ENCODE assay signal across 18 mouse cellular contexts in the genomic region with DNA sequence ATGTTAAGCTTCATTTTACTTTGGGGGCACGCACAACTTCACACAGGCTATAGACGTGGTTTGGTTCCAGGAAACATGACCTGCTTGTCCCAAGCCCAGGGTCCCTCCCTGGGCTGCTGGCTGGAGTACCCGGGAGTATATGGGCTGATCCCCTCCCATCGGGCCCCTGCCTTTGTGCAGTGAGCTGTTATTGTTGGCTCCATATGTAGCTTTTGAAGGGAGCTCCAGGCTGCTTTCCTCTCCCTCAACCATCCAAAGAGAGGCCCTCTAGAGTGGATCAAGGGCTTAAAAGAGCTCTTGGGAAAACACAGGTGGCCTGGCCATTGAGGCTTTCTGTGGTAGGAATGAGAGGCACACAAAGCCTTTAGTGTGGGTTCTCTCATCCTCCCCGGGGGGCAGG.
A peak's percentile ranks its signal among the peaks of the same experiment; 100 is the strongest.
DNase-seq lines count a peak whose midpoint lies in the region; ATAC-seq lines count a peak whose summit lies in the region.
"Had no signal": no experiment of that assay in that cellular context is flagged by ENCODE, and none has a peak within 500 bp of the region (broad histone marks: within the 10 kb centered on the region; RNA-seq: fewer than 3 reads in every experiment).

No protein-coding gene starts in this region.

- H3K4me2 ChIP-seq in kidney, embryonic 16.5 days (replicated peaks; ENCODE audit: low read depth, low read length), result no peak overlapping the region
- H3K4me2 ChIP-seq in limb, embryonic 15.5 days, result no peak overlapping the region
- H3K4me2 ChIP-seq: liver, embryonic 13.5 days had no signal

- H3K9me3 ChIP-seq in heart, embryonic 10.5 days, result no peaks in the 10 kb centered on the region
- H3K9me3 ChIP-seq in kidney, embryonic 16.5 days (ENCODE audit: low read length), result no peaks in the 10 kb centered on the region
- H3K9me3 ChIP-seq in embryonic facial prominence, embryonic 10.5 days, result no peaks in the 10 kb centered on the region
- no peaks in the 10 kb centered on the region for H3K9me3 ChIP-seq in limb, embryonic 15.5 days
- H3K9me3 ChIP-seq: liver, embryonic 13.5 days had no signal

- H3K27ac ChIP-seq in heart, embryonic 10.5 days, result 0 out of 2 replicates have a peak overlapping the region, but pooled peaks have one; percentile 24
- H3K27ac ChIP-seq in kidney, embryonic 16.5 days (ENCODE audit: low read length), result peak overlapping the region; percentile 39; the same call in 1 of the 2 replicates
- H3K27ac ChIP-seq in embryonic facial prominence, embryonic 10.5 days (replicated peaks), result 0 out of 2 replicates have a peak overlapping the region, but pooled peaks have one; percentile 10
- H3K27ac ChIP-seq in limb, embryonic 15.5 days, result peak overlapping the region; percentile 69
- H3K27ac ChIP-seq: liver, embryonic 13.5 days had no signal

- H3K9ac ChIP-seq in kidney, embryonic 16.5 days (replicated peaks; ENCODE audit: low read length), result no peak overlapping the region
- no peak overlapping the region for H3K9ac ChIP-seq in limb, embryonic 15.5 days
- H3K9ac ChIP-seq: liver, embryonic 13.5 days had no signal

- H3K36me3 ChIP-seq in heart, embryonic 10.5 days, result no peaks in the 10 kb centered on the region
- H3K36me3 ChIP-seq in kidney, embryonic 16.5 days (ENCODE audit: insufficient read depth, low read length), result no peaks in the 10 kb centered on the region
- no peaks in the 10 kb centered on the region for H3K36me3 ChIP-seq in embryonic facial prominence, embryonic 10.5 days (replicated peaks)
- H3K36me3 ChIP-seq in limb, embryonic 15.5 days, result no peaks in the 10 kb centered on the region
- H3K36me3 ChIP-seq: liver, embryonic 13.5 days had no signal

- 69% methylated on average over 5 of the region's 5 CpGs for WGBS in heart, embryonic 10.5 days
- WGBS in kidney, embryonic 16.5 days, result 38% methylated on average over 5 of the region's 5 CpGs
- WGBS in embryonic facial prominence, embryonic 10.5 days, result 65% methylated on average over 5 of the region's 5 CpGs
- WGBS in limb, embryonic 15.5 days, result 49% methylated on average over 5 of the region's 5 CpGs

- no peak overlapping the region for H3K4me3 ChIP-seq in heart, embryonic 10.5 days
- no peak overlapping the region for H3K4me3 ChIP-seq in kidney, embryonic 16.5 days (ENCODE audit: low read length)
- H3K4me3 ChIP-seq in embryonic facial prominence, embryonic 10.5 days, result no peak overlapping the region
- H3K4me3 ChIP-seq in limb, embryonic 15.5 days, result no peak overlapping the region
- H3K4me3 ChIP-seq: erythroblast, embryonic 14.5 days; liver, embryonic 13.5 days had no signal

- H3K4me1 ChIP-seq in heart, embryonic 10.5 days, result peaks cover 38% of the 10 kb centered on the region
- peaks cover 25% of the 10 kb centered on the region for H3K4me1 ChIP-seq in kidney, embryonic 16.5 days (ENCODE audit: insufficient read depth, low read length)
- peaks cover 38% of the 10 kb centered on the region for H3K4me1 ChIP-seq in embryonic facial prominence, embryonic 10.5 days
- H3K4me1 ChIP-seq in limb, embryonic 15.5 days, result peaks cover 13% of the 10 kb centered on the region; the same call in 1 of the 2 replicates
- H3K4me1 ChIP-seq: liver, embryonic 13.5 days had no signal

- peak; percentile 55 for ATAC-seq in kidney, embryonic 16.5 days (ENCODE audit: low FRiP score, low TSS enrichment)
- peak; percentile 54 for ATAC-seq in limb, embryonic 15.5 days (ENCODE audit: insufficient number of reproducible peaks, low FRiP score, low TSS enrichment, low read depth)
- no peak for ATAC-seq in inflammation-experienced regulatory T-cells, adult 6 months
- ATAC-seq: forebrain, embryonic 16.5 days; midbrain, embryonic 16.5 days had no signal

- intact Hi-C loops in heart, postnatal 14 days (cut with DNase I), result no loop called here

- no peak for DNase-seq in heart, embryonic 10.5 days (ENCODE audit: low spot score)
- DNase-seq in heart, postnatal 14 days, result no peak
- DNase-seq in kidney, postnatal 14 days, result no peak
- no peak for DNase-seq in embryonic facial prominence, embryonic 10.5 days (ENCODE audit: low spot score)
- no peak for DNase-seq in left cerebral cortex, adult 18-20 months (ENCODE audit: low spot score in 2 of 2)
- DNase-seq: adrenal gland, adult 2 months; cerebellum, adult 11 months; cerebellum, postnatal 14 days; kidney, postnatal 10 days; liver, embryonic 13.5 days; thymus, adult 2 months had no signal

- no peaks in the 10 kb centered on the region for H3K27me3 ChIP-seq in heart, embryonic 10.5 days (ENCODE audit: insufficient read depth, poor library complexity, severe bottlenecking)
- no peaks in the 10 kb centered on the region for H3K27me3 ChIP-seq in kidney, embryonic 16.5 days (ENCODE audit: insufficient read depth, low read length)
- H3K27me3 ChIP-seq in embryonic facial prominence, embryonic 10.5 days (replicated peaks; ENCODE audit: low read depth, poor library complexity, severe bottlenecking), result no peaks in the 10 kb centered on the region
- H3K27me3 ChIP-seq in limb, embryonic 15.5 days, result no peaks in the 10 kb centered on the region
- H3K27me3 ChIP-seq: CH12.LX; liver, embryonic 13.5 days had no signal

Comparison
In these comparisons a context has a peak if more than half of its experiments do, and no peak if none do; other contexts are left out.
1. H3K27ac ChIP-seq: peak in every context shown above with its lines; median percentile 69 in limb, embryonic 15.5 days; 39 in kidney, embryonic 16.5 days; 24 in heart, embryonic 10.5 days; 10 in embryonic facial prominence, embryonic 10.5 days.